Mouse (Mus musculus) G1E (cell line): Measurements from ENCODE around the gene Elmo3.

ENCODE experiments used
- CTCF ChIP-seq: IDR thresholded peaks from 2 replicates; pipeline ENCODE4 v1.5.1; 2012; ENCODE audit warnings: low read depth, low read length, inconsistent platforms, mixed read lengths
- GATA1 ChIP-seq: IDR thresholded peaks from 2 replicates; pipeline ENCODE4 v1.6.1; 2012; ENCODE audit warnings: borderline replicate concordance, low read length, inconsistent platforms, mixed read lengths
- POLR2AphosphoS5 ChIP-seq: IDR thresholded peaks from 2 replicates; pipeline ENCODE4 v1.6.1; 2012; ENCODE audit warnings: low read depth, low read length, inconsistent platforms; ENCODE audit not compliant: insufficient replicate concordance
- TAL1 ChIP-seq: conservative IDR thresholded peaks from 2 replicates; pipeline ENCODE4 v1.6.1; 2012; ENCODE audit warnings: low read depth, low read length, inconsistent platforms, mixed read lengths

DNA sequence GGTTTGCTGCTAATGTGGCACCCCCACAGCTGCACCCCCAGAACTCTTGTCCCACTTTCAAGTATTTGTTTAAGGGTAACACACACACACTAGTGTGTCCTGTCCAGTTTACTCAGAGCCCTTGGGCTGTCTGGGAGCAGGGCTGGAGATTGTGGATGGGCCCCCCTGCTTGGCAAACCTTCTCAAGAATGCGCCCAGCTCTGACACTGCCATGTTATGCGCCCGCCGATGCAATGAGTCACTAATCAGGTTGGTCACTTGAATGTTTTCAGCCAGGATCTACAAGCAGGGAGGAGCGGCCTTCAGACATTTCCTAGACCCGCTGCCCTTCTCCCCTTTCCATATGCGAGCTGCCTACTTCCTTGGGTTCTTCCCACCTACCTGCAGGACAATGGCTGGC is 12.9 kb upstream of the Elmo3 start:
- no peak for TF ChIP-seq TAL1
- TF ChIP-seq CTCF: no peak
- TF ChIP-seq POLR2AphosphoS5: no peak
- TF ChIP-seq GATA1: no peak
